Mouse (Mus musculus) G1E (cell line): Measurements from ENCODE around the gene Kif28.

Experiments
- CTCF ChIP-seq: IDR thresholded peaks from 2 replicates; pipeline ENCODE4 v1.5.1; 2012; ENCODE audit warnings: low read depth, low read length, inconsistent platforms, mixed read lengths
- GATA1 ChIP-seq: IDR thresholded peaks from 2 replicates; pipeline ENCODE4 v1.6.1; 2012; ENCODE audit warnings: borderline replicate concordance, low read length, inconsistent platforms, mixed read lengths
- POLR2AphosphoS5 ChIP-seq: IDR thresholded peaks from 2 replicates; pipeline ENCODE4 v1.6.1; 2012; ENCODE audit warnings: low read depth, low read length, inconsistent platforms; ENCODE audit not compliant: insufficient replicate concordance
- TAL1 ChIP-seq: conservative IDR thresholded peaks from 2 replicates; pipeline ENCODE4 v1.6.1; 2012; ENCODE audit warnings: low read depth, low read length, inconsistent platforms, mixed read lengths

DNA sequence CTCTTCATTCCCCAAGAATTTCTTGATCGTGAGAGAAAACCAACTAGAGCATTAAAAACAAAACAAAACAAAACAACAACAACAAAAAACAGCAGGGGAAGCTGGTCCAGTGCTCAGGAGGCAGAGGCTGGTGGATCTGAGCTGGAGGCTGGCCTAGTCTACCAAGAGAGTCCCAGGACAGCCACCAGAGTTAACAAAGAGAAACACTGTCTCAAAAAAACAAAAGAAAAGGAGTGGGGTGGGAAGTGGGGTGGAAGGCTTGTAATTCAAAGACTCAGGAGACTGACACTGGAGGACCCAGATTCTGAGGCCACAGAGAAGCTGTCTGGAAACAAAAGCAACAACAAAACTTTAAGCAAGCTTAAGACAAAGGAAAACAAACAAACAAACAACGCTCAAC, 78.1 kb downstream of the Kif28 start:
- TF ChIP-seq CTCF (no peak), GATA1 (no peak), TAL1 (no peak), POLR2AphosphoS5 (no peak)
